ENCODE assay signal across 7 mouse cellular contexts in the genomic region with DNA sequence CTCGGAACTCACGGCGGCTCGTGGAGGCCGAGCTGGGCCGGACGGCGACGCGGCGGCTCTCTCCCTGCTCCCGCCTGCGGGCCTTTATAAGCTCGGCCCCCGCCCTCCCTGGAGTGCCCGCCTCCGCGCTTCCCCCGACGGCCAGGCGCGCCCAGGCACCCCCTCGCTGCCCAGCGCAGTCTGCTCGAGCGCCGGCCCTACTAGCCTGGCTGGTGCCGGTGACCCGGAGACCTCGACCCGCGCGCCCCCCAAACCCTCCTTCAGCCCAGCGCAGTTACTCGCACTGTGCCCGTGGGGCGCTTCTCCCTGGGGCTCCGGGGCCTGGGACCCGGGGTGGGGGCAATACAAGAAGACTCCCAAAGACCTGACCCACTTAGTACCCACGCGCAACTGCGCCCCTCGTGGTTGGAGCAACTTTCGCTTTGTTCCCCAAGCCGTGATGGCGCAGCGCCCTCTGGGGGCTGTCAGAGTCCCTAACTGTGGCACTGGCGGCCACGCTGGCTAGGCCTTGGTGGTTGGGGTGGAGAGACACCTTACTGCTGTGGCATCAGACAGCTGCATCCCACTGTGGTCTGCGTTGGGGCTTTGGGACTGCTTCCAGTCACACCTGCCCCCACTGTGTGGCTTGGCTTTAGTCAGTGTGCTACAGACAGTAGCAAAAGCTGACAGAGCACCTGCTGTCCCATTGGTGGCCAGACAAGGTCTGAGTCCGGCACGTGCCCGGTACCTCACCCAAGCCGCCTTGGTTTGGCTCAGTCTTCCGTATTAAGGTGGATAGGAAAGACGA. TPM values are rescaled to one million over a fixed set of nuclear protein-coding genes. Genes with fewer than 3 reads are reported as not detected.
DNase-seq lines count a peak whose midpoint lies in the region; ATAC-seq and TF ChIP-seq lines count a peak whose summit lies in the region.

Gene Piezo1 (minus strand): TSS at position 65 of the 787 bp plus-strand sequence.

- H3K36me3 ChIP-seq in intestine, embryonic 16.5 days (ENCODE audit: control insufficient read depth, insufficient read depth, low read length): no peaks in the 10 kb centered on the region
- H3K36me3 ChIP-seq in limb, embryonic 10.5 days: peaks cover 6% of the 10 kb centered on the region; the same call in 1 of the 2 replicates
- no peaks in the 10 kb centered on the region for H3K36me3 ChIP-seq in midbrain, embryonic 12.5 days
- no peaks in the 10 kb centered on the region for H3K36me3 ChIP-seq in small intestine, adult 2 months (ENCODE audit: control insufficient read depth, insufficient read depth, low read length)

- TF ChIP-seq CTCF in small intestine, adult 2 months (IDR thresholded peaks at IDR 0.05; ENCODE audit: extremely low read depth, insufficient read length, insufficient replicate concordance, low read depth, low read length): peak; percentile 100

- WGBS in intestine, embryonic 16.5 days: 14% methylated on average over 39 of the region's 56 CpGs
- 11% methylated on average over 56 of the region's 56 CpGs for WGBS in limb, embryonic 10.5 days
- WGBS in midbrain, embryonic 12.5 days: 13% methylated on average over 50 of the region's 56 CpGs
- WGBS in small intestine, adult 2 months: 9% methylated on average over 56 of the region's 56 CpGs

- H3K9ac ChIP-seq in intestine, embryonic 16.5 days (ENCODE audit: low read depth, low read length): peak within 1 kb of the TSS; percentile 85
- peak within 1 kb of the TSS; percentile 50 for H3K9ac ChIP-seq in midbrain, embryonic 12.5 days (replicated peaks)

- DNase-seq in adrenal gland, adult 18-20 months (ENCODE audit: low spot score in 2 of 2): peak; percentile 93 to 96
- peak; percentile 89 for DNase-seq in embryo, embryonic 9.5 days (ENCODE audit: extremely low spot score)
- DNase-seq in gonadal fat pad, adult 2 months (ENCODE audit: low read depth): no peak
- DNase-seq in limb, embryonic 10.5 days (ENCODE audit: low spot score): peak; percentile 92

- no peaks in the 10 kb centered on the region for H3K27me3 ChIP-seq in intestine, embryonic 16.5 days (replicated peaks; ENCODE audit: control insufficient read depth, insufficient read depth, low read length)
- H3K27me3 ChIP-seq in limb, embryonic 10.5 days (ENCODE audit: low read depth, poor library complexity, severe bottlenecking): no peaks in the 10 kb centered on the region
- peaks cover 45% of the 10 kb centered on the region for H3K27me3 ChIP-seq in midbrain, embryonic 12.5 days
- no peaks in the 10 kb centered on the region for H3K27me3 ChIP-seq in small intestine, adult 2 months (ENCODE audit: control insufficient read depth, insufficient read depth, low read length)

- peak within 1 kb of the TSS; percentile 89 for H3K27ac ChIP-seq in intestine, embryonic 16.5 days (ENCODE audit: low read length)
- peak within 1 kb of the TSS; percentile 96 for H3K27ac ChIP-seq in limb, embryonic 10.5 days
- peak within 1 kb of the TSS; percentile 20 for H3K27ac ChIP-seq in midbrain, embryonic 12.5 days (replicated peaks)
- peak within 1 kb of the TSS; percentile 38 for H3K27ac ChIP-seq in small intestine, adult 2 months (ENCODE audit: insufficient read depth, low read depth, low read length)

- TF ChIP-seq POLR2A in small intestine, adult 2 months (IDR thresholded peaks at IDR 0.05; ENCODE audit: low read depth, low read length): peak; percentile 63; the same call in 1 of the 2 replicates

- no peaks in the 10 kb centered on the region for H3K9me3 ChIP-seq in intestine, embryonic 16.5 days (ENCODE audit: control insufficient read depth, low read length)
- H3K9me3 ChIP-seq in limb, embryonic 10.5 days (replicated peaks): no peaks in the 10 kb centered on the region
- no peaks in the 10 kb centered on the region for H3K9me3 ChIP-seq in midbrain, embryonic 12.5 days

- H3K4me3 ChIP-seq in intestine, embryonic 16.5 days (ENCODE audit: low read length): peak within 1 kb of the TSS; percentile 71
- H3K4me3 ChIP-seq in limb, embryonic 10.5 days: peak within 1 kb of the TSS; percentile 79
- peak within 1 kb of the TSS; percentile 53 for H3K4me3 ChIP-seq in midbrain, embryonic 12.5 days
- peak within 1 kb of the TSS; percentile 93 for H3K4me3 ChIP-seq in small intestine, adult 2 months (ENCODE audit: low read depth, low read length)

- peaks cover 31% of the 10 kb centered on the region for H3K4me1 ChIP-seq in intestine, embryonic 16.5 days (ENCODE audit: control insufficient read depth, insufficient read depth, low read length)
- peaks cover 58% of the 10 kb centered on the region for H3K4me1 ChIP-seq in limb, embryonic 10.5 days
- peaks cover 10% of the 10 kb centered on the region for H3K4me1 ChIP-seq in midbrain, embryonic 12.5 days
- H3K4me1 ChIP-seq in small intestine, adult 2 months (ENCODE audit: control insufficient read depth, insufficient read depth, insufficient read length, low read length): peaks cover 7% of the 10 kb centered on the region

- peak; percentile 89 for ATAC-seq in intestine, embryonic 16.5 days
- no peak for ATAC-seq in midbrain, embryonic 12.5 days (ENCODE audit: low FRiP score, low read depth)

- H3K4me2 ChIP-seq in intestine, embryonic 16.5 days (ENCODE audit: low read depth, low read length): peak within 1 kb of the TSS; percentile 83
- peak within 1 kb of the TSS; percentile 76 for H3K4me2 ChIP-seq in midbrain, embryonic 12.5 days (replicated peaks)

RNA-seq across cellular contexts. Expression of gene Piezo1, which starts in this region (rescaled TPM):
- total RNA-seq in adrenal gland, adult 18-20 months (2021): 10 to 100 TPM; 14.1 to 28.4 TPM
- 161 and 162 TPM in 2 replicates for polyA plus RNA-seq in gonadal fat pad, adult 2 months (2012; rRNA removed)
- polyA plus RNA-seq in intestine, embryonic 16.5 days (2015; fragmentation: Nextera tagmentation; extraction: Ambion mirVana): 9.8 and 11.3 TPM in 2 replicates
- 10.7 and 11.8 TPM in 2 replicates for polyA plus RNA-seq in limb, embryonic 10.5 days (2016; fragmentation: Nextera tagmentation; extraction: Ambion mirVana)
- polyA plus RNA-seq in midbrain, embryonic 12.5 days (2016; fragmentation: Nextera tagmentation; extraction: Ambion mirVana): 5.0 and 8.0 TPM in 2 replicates
- polyA plus RNA-seq in small intestine, adult 2 months (2012; rRNA removed): 29.5 and 36.4 TPM in 2 replicates

Comparison
In these comparisons a context has a peak if more than half of its experiments do, and no peak if none do; other contexts are left out.
1. H3K27ac ChIP-seq: peak in every context shown above with its lines; median percentile 96 in limb, embryonic 10.5 days; 89 in intestine, embryonic 16.5 days; 38 in small intestine, adult 2 months; 20 in midbrain, embryonic 12.5 days.